Mouse (Mus musculus): ENCODE data around the gene Ndufv2. TPM values are rescaled to one million over a fixed set of nuclear protein-coding genes. Genes with fewer than 3 reads are reported as not detected.
A peak's percentile ranks its signal among the peaks of the same experiment; 100 is the strongest.

Gene Ndufv2
- 598 and 660 TPM in 2 replicates for total RNA-seq (2021)
- long read RNA-seq, experiment 1, transcript Ndufv2-203 (8 exons, 1,697 nt), result major isoform, 503 of 527 reads
- long read RNA-seq, experiment 1, partial matches to known transcripts, result 8 of 527 reads
- long read RNA-seq, experiment 1, other reads (novel, unspliced or antisense), result 15 of 527 reads
- long read RNA-seq, experiment 2, transcript Ndufv2-203 (8 exons, 1,697 nt), result major isoform, 557 of 592 reads
- long read RNA-seq, experiment 2, partial matches to known transcripts, result 19 of 592 reads
- long read RNA-seq, experiment 2, other reads (novel, unspliced or antisense), result 15 of 592 reads

DNA sequence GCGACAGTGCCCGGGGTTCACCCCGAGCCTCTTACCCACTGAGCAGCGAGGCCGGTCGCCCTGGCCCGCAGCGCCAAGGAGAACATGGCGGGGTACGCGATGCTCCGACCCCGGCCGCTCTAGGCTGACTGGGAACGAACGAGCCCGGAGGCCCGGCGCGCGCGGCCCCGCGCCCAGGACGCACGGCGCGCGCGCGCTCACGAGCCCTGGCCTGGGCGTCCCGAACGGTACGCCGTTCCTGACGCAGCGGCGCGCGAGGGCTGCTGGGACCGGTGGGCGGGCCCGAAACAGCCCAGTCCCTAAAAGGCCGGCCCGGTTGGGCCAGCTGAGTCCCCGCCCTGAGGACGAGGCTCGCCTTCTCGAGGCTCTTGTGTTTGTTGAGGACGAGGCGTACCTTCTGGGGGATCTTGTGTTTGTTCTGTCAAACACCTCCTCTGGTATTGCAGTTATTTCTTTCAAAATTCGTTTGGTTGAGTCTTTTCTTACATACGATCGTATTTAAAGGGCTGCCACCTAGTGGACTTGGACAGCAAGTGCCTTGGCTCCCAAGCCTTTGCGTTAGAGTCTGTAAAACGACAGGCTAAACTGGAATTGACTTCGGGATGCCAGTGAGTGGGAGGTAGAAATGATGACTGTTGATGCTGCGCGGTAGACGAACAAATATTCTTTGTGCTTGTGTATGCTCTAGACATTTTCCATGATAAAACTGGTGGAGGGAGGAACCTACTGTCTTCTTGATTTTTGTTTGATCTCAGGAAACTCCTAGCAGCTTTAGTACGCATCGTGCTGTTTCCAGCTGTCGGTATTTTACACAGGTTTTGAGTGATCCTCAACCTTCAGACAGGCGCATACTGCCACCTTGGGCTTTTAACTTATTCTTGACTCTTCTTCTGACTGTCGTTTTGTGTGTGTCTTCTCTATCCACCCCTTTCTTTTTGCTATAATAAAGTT lies at the start of gene Ndufv2:
TSS of gene Ndufv2 (minus strand) at position 180 of the 951 bp plus-strand sequence.
- DNase-seq, result peak; percentile 97

- DNase-seq, result no peak
Observed at GRCm38 (mm10) chr17:66131212-66131611, 29.9 kb upstream of the Ndufv2 start.

- no peak for DNase-seq
Observed at GRCm38 (mm10) chr17:66130371-66130770, 29.0 kb upstream of the Ndufv2 start.

GRCm38 (mm10) chr17:66125211-66125610 lies 23.9 kb upstream of the Ndufv2 start:
- no peak for DNase-seq

DNA sequence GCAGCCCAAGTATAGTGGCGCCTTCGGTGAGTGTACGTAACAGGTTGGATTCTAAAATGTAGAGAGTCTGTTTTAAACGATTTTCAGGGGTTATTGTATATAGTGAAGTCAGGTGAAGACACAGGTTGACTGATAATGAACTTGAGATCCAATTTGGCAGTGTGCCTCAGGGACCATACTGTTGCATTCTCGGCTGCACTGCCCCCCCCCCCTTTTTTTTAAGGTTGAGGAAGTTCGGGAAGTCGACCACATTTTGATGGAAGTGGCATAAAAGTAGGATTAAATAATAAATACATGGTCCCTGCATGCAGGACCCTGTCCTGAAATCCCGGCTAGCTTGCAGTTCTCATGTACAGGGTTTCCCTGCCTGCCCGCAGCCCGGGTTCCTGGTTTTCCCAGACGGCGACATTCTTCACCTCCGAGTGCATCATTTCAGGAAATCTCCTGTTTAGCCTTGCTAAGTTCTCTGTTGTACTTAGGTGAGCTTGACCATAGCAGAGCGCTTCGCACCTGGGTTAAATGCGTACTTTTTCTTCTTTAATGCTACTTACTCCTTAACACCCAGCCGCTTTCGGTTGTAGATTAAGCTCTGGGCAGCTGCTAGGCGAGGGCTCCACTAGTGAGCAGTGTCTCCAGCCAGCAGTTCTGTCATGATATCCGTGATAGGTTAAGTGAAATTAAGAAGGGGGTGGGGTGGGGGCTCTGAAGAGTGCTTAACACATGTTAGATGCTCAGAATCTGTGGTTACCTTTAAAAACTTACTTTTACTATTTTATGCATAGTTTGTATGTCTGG lies 22.7 kb upstream of the Ndufv2 start:
- peak; percentile 34 for DNase-seq

GRCm38 (mm10) chr17:66123066-66123815 lies 21.9 kb upstream of the Ndufv2 start, which contains the start of gene Ddx11:
Gene Ddx11 (plus strand): TSS chr17:66123520.
- peak; percentile 96 for DNase-seq

GRCm38 (mm10) chr17:66120701-66121100 lies 19.3 kb upstream of the Ndufv2 start:
- DNase-seq, result peak; percentile 61

DNA sequence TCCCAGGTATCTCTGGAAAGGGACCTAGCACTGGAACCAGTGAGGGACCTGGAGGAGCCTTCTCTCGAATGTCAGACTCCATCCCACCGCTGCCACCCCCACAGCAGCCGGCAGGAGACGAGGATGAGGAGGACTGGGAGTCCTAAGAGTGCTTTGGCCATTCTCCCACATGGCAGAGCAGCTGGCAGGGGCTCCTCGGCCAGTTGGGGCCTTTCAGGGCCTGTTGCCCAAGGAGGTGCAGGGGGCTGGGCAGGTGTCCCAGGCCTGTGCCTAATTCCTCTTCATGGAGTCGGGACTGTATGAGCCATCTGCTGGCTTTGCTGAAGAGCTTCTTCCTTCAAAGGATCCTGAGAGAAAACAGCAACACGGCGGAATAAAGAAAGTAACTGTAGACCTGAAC lies 17.6 kb upstream of the Ndufv2 start:
- DNase-seq, result no peak

DNA sequence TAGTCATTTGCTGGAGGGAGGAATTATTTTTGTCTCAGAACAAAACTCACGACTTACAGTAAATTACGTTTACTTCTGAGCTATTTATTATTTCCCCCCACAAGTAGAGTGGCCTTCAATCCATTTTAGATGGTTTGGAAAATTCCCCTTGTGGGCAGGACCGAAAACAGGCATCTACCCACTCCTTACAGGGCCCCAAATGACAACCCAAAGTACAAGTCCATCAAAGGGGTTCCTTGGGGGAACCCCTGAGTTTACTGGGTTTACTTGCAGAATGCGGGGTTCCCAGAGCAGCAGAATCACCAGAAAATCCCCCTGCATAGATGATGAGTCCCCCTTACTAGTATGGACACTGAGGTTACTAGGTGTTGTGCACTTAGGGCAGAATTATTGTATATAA lies 10.8 kb upstream of the Ndufv2 start:
- DNase-seq, result no peak

- DNase-seq, result peak; percentile 95
Observed at GRCm38 (mm10) chr17:66111402-66111959, 10.1 kb upstream of the Ndufv2 start, which contains the start of gene Washc1. Gene Washc1 (plus strand): TSS chr17:66111545.

DNA sequence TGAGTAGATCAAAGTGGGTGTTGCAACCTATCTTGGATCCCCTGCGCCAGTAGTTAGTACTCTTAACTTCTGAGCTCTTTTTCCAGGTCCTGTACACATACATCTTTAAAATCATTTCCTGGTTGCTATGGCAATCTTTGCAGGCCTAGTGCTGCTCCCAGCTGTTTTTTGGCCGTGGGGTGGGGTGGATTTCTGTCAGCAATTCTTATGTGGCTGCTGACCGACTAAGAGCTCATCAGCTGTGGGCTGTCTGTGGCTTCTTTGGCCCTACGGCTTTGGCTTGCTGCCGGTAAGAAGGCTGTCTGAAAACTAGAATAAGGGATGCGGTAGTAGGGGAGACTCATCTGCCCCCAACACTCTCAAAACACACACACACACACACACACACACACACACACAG lies 9.4 kb upstream of the Ndufv2 start:
- peak; percentile 29 for DNase-seq

DNA sequence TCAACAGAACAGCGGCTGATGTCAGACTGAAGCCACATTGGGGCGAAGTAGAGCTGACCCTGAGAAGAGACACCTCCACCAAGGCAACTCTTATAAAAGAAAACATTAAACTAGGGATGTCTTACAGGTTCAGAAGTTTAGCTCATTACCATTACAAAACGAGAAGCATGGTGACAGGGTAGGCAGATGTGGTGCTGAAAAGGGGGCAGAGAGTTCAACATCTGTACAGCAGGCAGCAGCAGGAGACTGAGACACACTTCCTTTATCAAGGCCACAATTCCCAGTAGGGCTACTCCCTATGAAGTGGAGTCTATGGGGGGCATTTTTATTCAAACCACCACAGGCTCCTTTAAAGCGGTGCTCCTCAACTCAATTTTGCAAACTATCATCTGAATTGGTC lies 6.8 kb upstream of the Ndufv2 start:
- no peak for DNase-seq

DNA sequence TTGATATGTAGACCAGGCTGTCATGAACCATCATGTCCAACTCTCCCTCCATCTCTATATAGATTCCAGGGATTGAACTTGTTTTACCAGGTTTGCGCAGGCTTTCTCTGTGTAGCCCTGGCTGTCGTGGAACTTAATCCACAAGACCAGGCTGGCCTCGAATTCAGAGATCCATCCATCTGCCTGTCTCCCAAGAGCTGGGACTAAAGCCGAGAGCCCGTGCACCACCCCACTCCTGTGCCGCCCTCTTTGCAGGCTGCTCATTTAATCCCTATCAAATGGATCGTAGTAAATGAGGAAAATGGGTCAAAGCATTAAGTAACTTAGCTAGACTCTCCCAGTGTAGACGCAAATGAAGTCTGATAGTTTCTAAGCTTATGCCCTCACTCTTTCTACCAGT lies 6.1 kb upstream of the Ndufv2 start:
- DNase-seq, result no peak

DNA sequence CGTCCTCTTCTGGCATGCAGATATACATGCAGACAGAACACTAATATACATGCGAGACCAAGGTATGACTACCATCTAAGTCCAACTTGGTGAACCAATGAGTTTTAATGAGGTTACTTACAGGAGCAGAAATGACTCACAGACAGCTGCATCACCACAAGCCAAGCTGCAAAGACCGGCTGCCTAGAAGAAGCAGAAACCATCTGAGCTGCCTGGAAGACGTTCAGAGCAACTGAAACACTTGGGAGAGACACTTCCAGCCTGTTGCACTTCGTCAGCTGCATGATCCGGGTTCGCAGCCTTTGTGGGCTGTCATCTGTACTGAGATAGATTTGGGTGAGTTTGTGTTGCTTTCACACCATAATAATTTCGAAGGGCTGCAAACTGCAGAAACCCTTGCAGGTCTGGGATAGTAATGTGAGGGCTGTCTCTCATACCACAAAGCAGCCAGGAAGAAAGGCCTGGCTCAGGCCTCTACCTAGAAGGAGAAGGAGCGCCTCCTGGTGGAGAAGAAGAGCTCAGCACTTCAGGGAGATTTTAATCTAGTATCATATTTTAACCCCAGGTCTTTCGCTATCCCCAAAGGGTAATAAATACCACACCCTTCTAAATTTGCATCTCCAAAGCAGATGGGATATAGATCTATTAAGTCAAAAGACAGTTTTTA lies 5.4 kb upstream of the Ndufv2 start:
- DNase-seq, result peak; percentile 85

DNA sequence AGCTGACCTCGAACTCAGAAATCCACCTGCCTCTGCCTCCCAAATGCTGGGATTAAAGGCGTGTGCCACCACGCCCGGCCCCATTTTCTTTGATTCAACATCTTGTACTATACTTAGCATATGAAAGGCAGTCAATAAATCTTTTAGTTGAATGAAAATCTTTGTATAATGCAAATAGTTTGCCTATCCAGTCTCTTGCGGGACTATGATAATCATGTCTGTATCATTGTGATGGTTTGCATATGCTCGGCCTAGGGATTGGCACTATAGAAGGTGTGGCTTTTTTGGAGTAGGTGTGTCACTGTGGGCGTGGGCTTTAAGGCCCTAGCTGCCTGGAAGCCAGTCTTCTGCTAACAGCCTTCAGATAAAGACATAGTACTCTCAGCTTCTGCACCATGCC lies 2.7 kb upstream of the Ndufv2 start:
- no peak for DNase-seq

GRCm38 (mm10) chr17:66100566-66101379 lies 586 bp downstream of the Ndufv2 start:
- DNase-seq, result peak; percentile 6

- no peak for DNase-seq
Observed at GRCm38 (mm10) chr17:66092664-66093063, 8.7 kb downstream of the Ndufv2 start.

DNA sequence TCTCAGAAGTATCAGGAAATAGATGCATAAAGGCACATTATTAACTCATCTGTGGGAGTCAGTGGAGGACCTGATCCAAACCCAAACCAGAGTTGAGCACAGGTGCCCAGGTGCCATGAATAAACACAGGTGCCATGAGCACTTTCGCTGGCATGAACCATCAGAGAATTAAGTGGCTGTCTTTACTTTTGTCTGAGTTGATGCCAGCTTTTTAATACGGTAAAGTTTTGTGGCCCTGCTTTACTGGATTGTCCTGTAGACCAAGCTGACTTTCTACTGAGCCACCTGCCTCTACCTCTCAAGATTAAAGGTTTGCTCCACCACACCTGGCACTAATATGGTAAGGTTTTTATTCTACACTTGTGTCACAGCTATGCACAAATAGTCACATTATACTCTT lies 9.3 kb downstream of the Ndufv2 start:
- DNase-seq, result no peak

- no peak for DNase-seq
Observed at GRCm38 (mm10) chr17:66091392-66091791, 10.0 kb downstream of the Ndufv2 start.

GRCm38 (mm10) chr17:66090251-66090650 lies 11.1 kb downstream of the Ndufv2 start:
- no peak for DNase-seq
